Mouse (Mus musculus) stomach, embryonic 14.5 days (tissue): ENCODE measurements around the gene Zfp106. TPM values are rescaled to one million over a fixed set of nuclear protein-coding genes. Genes with fewer than 3 reads are reported as not detected.

Experiments
- ATAC-seq: fragments of 200-750 bp; cut with Nextera tagmentation; 2 replicates; pipeline ENCODE4 v1.8.0; 2017; ENCODE audit warnings: low read depth, moderate TSS enrichment; ENCODE audit not compliant: insufficient number of reproducible peaks, insufficient read depth, low FRiP score
- H3K27ac ChIP-seq: fragments of 300-500 bp; sonication (generic); 2 replicates; pipeline ENCODE4 v1.5.1; 2014; ENCODE audit warnings: mild to moderate bottlenecking, low read length, moderate library complexity, mixed read lengths
- H3K27me3 ChIP-seq: fragments of 300-500 bp; sonication (generic); 2 replicates; pipeline ENCODE4 v1.6.1; 2014; ENCODE audit warnings: low read length, control low read depth, mixed read lengths; ENCODE audit not compliant: control insufficient read depth, insufficient read depth
- H3K36me3 ChIP-seq: fragments of 300-500 bp; sonication (generic); 2 replicates; pipeline ENCODE4 v1.6.1; 2014; ENCODE audit warnings: mild to moderate bottlenecking, control low read depth, low read length, moderate library complexity, mixed read lengths; ENCODE audit not compliant: control insufficient read depth, insufficient read depth
- H3K4me1 ChIP-seq: fragments of 300-500 bp; sonication (generic); 2 replicates; pipeline ENCODE4 v1.6.1; 2014; ENCODE audit warnings: low read length, control low read depth, mixed read lengths; ENCODE audit not compliant: control insufficient read depth, insufficient read depth
- H3K4me2 ChIP-seq: fragments of 300-500 bp; sonication (generic); replicated peaks from 2 replicates; pipeline ENCODE4 v1.6.1; 2014; ENCODE audit warnings: low read depth, low read length, control low read depth
- H3K4me3 ChIP-seq: fragments of 300-500 bp; sonication (generic); 2 replicates; pipeline ENCODE4 v1.5.1; 2014; ENCODE audit warnings: low read depth, low read length, control low read depth
- H3K9ac ChIP-seq: fragments of 300-500 bp; sonication (generic); replicated peaks from 2 replicates; pipeline ENCODE4 v1.6.1; 2014; ENCODE audit warnings: low read depth, mild to moderate bottlenecking, control low read depth, low read length, moderate library complexity, mixed read lengths
- H3K9me3 ChIP-seq: fragments of 300-500 bp; sonication (generic); 2 replicates; pipeline ENCODE4 v1.6.1; 2016; ENCODE audit warnings: low read depth, low read length, control low read depth; ENCODE audit not compliant: control insufficient read depth
- WGBS: fragments of 180-500 bp; shearing (Covaris S2); extraction: QIAGEN DNeasy Blood & Tissue Kit; methylation state at CpG from one replicate; pipeline ENCODE4 v1.1.7; 2014; 5-methylcytosine and 5-hydroxymethylcytosine counted together
- polyA plus RNA-seq: library from polyadenylated mRNA; unstranded; fragments of >200 nt; fragmentation: Nextera tagmentation; extraction: Ambion mirVana; gene quantifications from 2 replicates; pipeline ENCODE4 v1.2.1, GENCODE M21; 2014

Gene Zfp106
- 66.6 and 70.8 TPM in 2 replicates for polyA plus RNA-seq

- peaks cover 9% of the 10 kb centered on the region; the same call in 1 of the 2 replicates for H3K4me1 ChIP-seq
- H3K9ac ChIP-seq = peak within 1 kb of the TSS; percentile 78
- peak; percentile 81 for ATAC-seq
- peak within 1 kb of the TSS; percentile 66; the same call in 1 of the 2 replicates for H3K27ac ChIP-seq
- peak within 1 kb of the TSS; percentile 46 for H3K4me2 ChIP-seq
- no peaks in the 10 kb centered on the region for H3K9me3 ChIP-seq
- H3K4me3 ChIP-seq = peak within 1 kb of the TSS; percentile 74
- H3K36me3 ChIP-seq = no peaks in the 10 kb centered on the region
- under 1% methylated on average over 50 of the region's 50 CpGs for WGBS
- no peaks in the 10 kb centered on the region for H3K27me3 ChIP-seq
Measured at GRCm38 (mm10) chr2:120563235-120563990, at the start of gene Zfp106. Gene Zfp106 (minus strand): TSS chr2:120563843.

GRCm38 (mm10) chr2:120608830-120609723, 45.4 kb upstream of the Zfp106 start, which contains the start of the genes Haus2 and Lrrc57:
Gene Haus2 (plus strand): TSS chr2:120609383.
Gene Lrrc57 (minus strand): TSS chr2:120609520.
- no peaks in the 10 kb centered on the region for H3K27me3 ChIP-seq
- peaks cover 7% of the 10 kb centered on the region; the same call in 1 of the 2 replicates for H3K4me1 ChIP-seq
- H3K27ac ChIP-seq = peak within 1 kb of the TSS; percentile 87
- H3K9me3 ChIP-seq = no peaks in the 10 kb centered on the region
- ATAC-seq = peak; percentile 95
- peak within 1 kb of the TSS; percentile 92 for H3K4me3 ChIP-seq
- peak within 1 kb of the TSS; percentile 76 for H3K9ac ChIP-seq
- under 1% methylated on average over 52 of the region's 52 CpGs for WGBS
- 0 out of 2 replicates have a peak, but pooled peaks cover 3% of the 10 kb centered on the region for H3K36me3 ChIP-seq
- H3K4me2 ChIP-seq = peak within 1 kb of the TSS; percentile 84

- Histone ChIP-seq H3K36me3 (peaks cover 7% of the 10 kb centered on the region), H3K4me2 (no peak overlapping the region), H3K9ac (no peak overlapping the region), H3K27me3 (no peaks in the 10 kb centered on the region), H3K27ac (no peak overlapping the region), H3K9me3 (no peaks in the 10 kb centered on the region), H3K4me3 (no peak overlapping the region), H3K4me1 (peaks cover 7% of the 10 kb centered on the region; the same call in 1 of the 2 replicates)
- ATAC-seq = no peak
- 85% methylated on average over 6 of the region's 6 CpGs for WGBS
Measured at GRCm38 (mm10) chr2:120606021-120606690, 42.5 kb upstream of the Zfp106 start.

- no peak for ATAC-seq
- Histone ChIP-seq H3K4me1 (no peaks in the 10 kb centered on the region), H3K9me3 (no peaks in the 10 kb centered on the region), H3K36me3 (peaks cover 48% of the 10 kb centered on the region), H3K4me3 (no peak overlapping the region), H3K4me2 (no peak overlapping the region), H3K27me3 (no peaks in the 10 kb centered on the region), H3K27ac (no peak overlapping the region), H3K9ac (no peak overlapping the region)
- WGBS = 91% methylated on average over 4 of the region's 4 CpGs
Measured at GRCm38 (mm10) chr2:120599506-120599905, 35.9 kb upstream of the Zfp106 start.

- Histone ChIP-seq H3K4me3 (no peak overlapping the region), H3K9ac (no peak overlapping the region), H3K4me1 (no peaks in the 10 kb centered on the region), H3K36me3 (peaks cover 48% of the 10 kb centered on the region), H3K27ac (no peak overlapping the region), H3K27me3 (no peaks in the 10 kb centered on the region), H3K4me2 (no peak overlapping the region), H3K9me3 (no peaks in the 10 kb centered on the region)
- no peak for ATAC-seq
- 91% methylated on average over 2 of the region's 2 CpGs for WGBS
Measured at GRCm38 (mm10) chr2:120597734-120598133, 34.1 kb upstream of the Zfp106 start.

- WGBS = 91% methylated on average over 1 of the region's 1 CpGs
- H3K27ac ChIP-seq = no peak overlapping the region
- peaks cover 28% of the 10 kb centered on the region for H3K36me3 ChIP-seq
- H3K27me3 ChIP-seq = no peaks in the 10 kb centered on the region
- ATAC-seq = no peak
- no peak overlapping the region for H3K9ac ChIP-seq
- no peaks in the 10 kb centered on the region for H3K9me3 ChIP-seq
- no peak overlapping the region for H3K4me2 ChIP-seq
- no peak overlapping the region for H3K4me3 ChIP-seq
- H3K4me1 ChIP-seq = no peaks in the 10 kb centered on the region
Measured at GRCm38 (mm10) chr2:120592227-120592626, 28.6 kb upstream of the Zfp106 start.

GRCm38 (mm10) chr2:120589759-120590158, 26.1 kb upstream of the Zfp106 start:
- Histone ChIP-seq H3K9me3 (no peaks in the 10 kb centered on the region), H3K36me3 (peaks cover 13% of the 10 kb centered on the region; the same call in 1 of the 2 replicates), H3K4me3 (no peak overlapping the region), H3K4me2 (no peak overlapping the region), H3K9ac (no peak overlapping the region), H3K27ac (no peak overlapping the region), H3K27me3 (no peaks in the 10 kb centered on the region), H3K4me1 (no peaks in the 10 kb centered on the region)
- 78% methylated on average over 5 of the region's 5 CpGs for whole genome bisulfite sequencing
- ATAC-seq = no peak

GRCm38 (mm10) chr2:120578286-120578685, 14.6 kb upstream of the Zfp106 start:
- ATAC-seq = no peak
- Histone ChIP-seq H3K9me3 (no peaks in the 10 kb centered on the region), H3K4me3 (no peak overlapping the region), H3K4me1 (no peaks in the 10 kb centered on the region), H3K27ac (no peak overlapping the region), H3K27me3 (no peaks in the 10 kb centered on the region), H3K36me3 (no peaks in the 10 kb centered on the region), H3K9ac (no peak overlapping the region), H3K4me2 (no peak overlapping the region)
- 52% methylated on average over 5 of the region's 5 CpGs for WGBS
